Mouse (Mus musculus): ENCODE results near the gene Zic1.

The Zic1 gene

GRCm38 (mm10) chr9:91366999-91367811 is 1.6 kb upstream of the Zic1 start:
- no peak for ATAC-seq (ENCODE audit: low TSS enrichment)

GRCm38 (mm10) chr9:91366226-91366998 is 802 bp upstream of the Zic1 start:
- no peak for ATAC-seq (ENCODE audit: low TSS enrichment)

- no peak for ATAC-seq (ENCODE audit: low TSS enrichment)
Measured at GRCm38 (mm10) chr9:91364971-91365501, 574 bp downstream of the Zic1 start.

GRCm38 (mm10) chr9:91364127-91364970 is 1.3 kb downstream of the Zic1 start:
- no peak for ATAC-seq (ENCODE audit: low TSS enrichment)

- no peak for ATAC-seq (ENCODE audit: low TSS enrichment)
Measured at GRCm38 (mm10) chr9:91363814-91364126, 1.8 kb downstream of the Zic1 start.

- no peak for ATAC-seq (ENCODE audit: low TSS enrichment)
Measured at GRCm38 (mm10) chr9:91363011-91363730, 2.4 kb downstream of the Zic1 start.

GRCm38 (mm10) chr9:91361856-91362601 is 3.6 kb downstream of the Zic1 start, which contains the start of gene Zic4:
TSS of gene Zic4 (plus strand) at chr9:91362413.
- ATAC-seq (ENCODE audit: low TSS enrichment) = no peak; the same call in 1 of the 2 replicates

GRCm38 (mm10) chr9:91361033-91361855 is 4.4 kb downstream of the Zic1 start:
- no peak for ATAC-seq (ENCODE audit: low TSS enrichment)

GRCm38 (mm10) chr9:91360151-91361032 is 5.2 kb downstream of the Zic1 start:
- no peak for ATAC-seq (ENCODE audit: low TSS enrichment)

- no peak for ATAC-seq (ENCODE audit: low TSS enrichment)
Measured at GRCm38 (mm10) chr9:91358851-91359687, 6.5 kb downstream of the Zic1 start.

GRCm38 (mm10) chr9:91357321-91357720 is 8.3 kb downstream of the Zic1 start:
- no peak for ATAC-seq (ENCODE audit: low TSS enrichment)

- ATAC-seq (ENCODE audit: low TSS enrichment) = no peak
Measured at GRCm38 (mm10) chr9:91356353-91356740, 9.3 kb downstream of the Zic1 start.

- ATAC-seq (ENCODE audit: low TSS enrichment) = no peak
Measured at GRCm38 (mm10) chr9:91355629-91356352, 9.8 kb downstream of the Zic1 start.

- ATAC-seq (ENCODE audit: low TSS enrichment) = no peak
Measured at GRCm38 (mm10) chr9:91355270-91355589, 10.4 kb downstream of the Zic1 start.

GRCm38 (mm10) chr9:91354434-91355269 is 11.0 kb downstream of the Zic1 start:
- no peak for ATAC-seq (ENCODE audit: low TSS enrichment)
